In genomic region chr7:25238829-25239623, GRCm38 (mm10) we compare ENCODE assay signal across 8 mouse cellular contexts. TPM values are rescaled to one million over a fixed set of nuclear protein-coding genes. Genes with fewer than 3 reads are reported as not detected.
DNase-seq lines count a peak whose midpoint lies in the region; ATAC-seq and TF ChIP-seq lines count a peak whose summit lies in the region.

No protein-coding gene starts in this region.

- H3K9me3 ChIP-seq in ES-E14 (ENCODE audit: control insufficient read depth, insufficient read depth, low read depth, low read length) = no peaks in the 10 kb centered on the region
- no peaks in the 10 kb centered on the region for H3K9me3 ChIP-seq in forebrain, embryonic 11.5 days (ENCODE audit: control insufficient read depth, low read length)
- no peaks in the 10 kb centered on the region for H3K9me3 ChIP-seq in heart, embryonic 16.5 days (replicated peaks; ENCODE audit: control insufficient read depth, low read length)
- no peaks in the 10 kb centered on the region for H3K9me3 ChIP-seq in lung, embryonic 14.5 days (ENCODE audit: low read depth, low read length)

- in situ Hi-C loops in ES-E14 (cut with MboI; ENCODE audit: low sequenced_read_pairs in 2 of 2, unreplicated experiment in 2 of 2) = no loop called here

- peak overlapping the region; percentile 81 for H3K4me2 ChIP-seq in forebrain, embryonic 11.5 days (ENCODE audit: low read depth, low read length, severe bottlenecking)
- peak overlapping the region; percentile 82 for H3K4me2 ChIP-seq in heart, embryonic 16.5 days (ENCODE audit: low read depth, low read length)
- peak overlapping the region; percentile 84 for H3K4me2 ChIP-seq in lung, embryonic 14.5 days

- peaks cover 22% of the 10 kb centered on the region for H3K36me3 ChIP-seq in ES-E14 (ENCODE audit: control insufficient read depth, insufficient read depth, low read length, poor library complexity, severe bottlenecking)
- peaks cover 3% of the 10 kb centered on the region; the same call in 1 of the 2 replicates for H3K36me3 ChIP-seq in forebrain, embryonic 11.5 days (ENCODE audit: control insufficient read depth, insufficient read depth, low read length)
- H3K36me3 ChIP-seq in heart, embryonic 16.5 days (ENCODE audit: control insufficient read depth, insufficient read depth) = peaks cover 13% of the 10 kb centered on the region
- H3K36me3 ChIP-seq in lung, embryonic 14.5 days (ENCODE audit: insufficient read depth) = peaks cover 39% of the 10 kb centered on the region
- no peaks in the 10 kb centered on the region for H3K36me3 ChIP-seq in thymus, adult 2 months (ENCODE audit: control insufficient read depth, insufficient read depth, low read length)

- H3K4me1 ChIP-seq in ES-E14 (ENCODE audit: control insufficient read depth in 2 of 2, insufficient read depth in 2 of 2, low read length in 2 of 2, poor library complexity in 1 of 2) = peaks cover 4 to 11% of the 10 kb centered on the region in 2 experiments; a peak in 3 of 4 replicates
- H3K4me1 ChIP-seq in forebrain, embryonic 11.5 days (replicated peaks; ENCODE audit: control insufficient read depth, insufficient read depth, low read length) = peaks cover 6% of the 10 kb centered on the region; the same call in 1 of the 2 replicates
- peaks cover 36% of the 10 kb centered on the region for H3K4me1 ChIP-seq in heart, embryonic 16.5 days (ENCODE audit: control insufficient read depth, insufficient read depth, low read length)
- no peaks in the 10 kb centered on the region for H3K4me1 ChIP-seq in lung, embryonic 14.5 days (ENCODE audit: insufficient read depth)
- peaks cover 23% of the 10 kb centered on the region for H3K4me1 ChIP-seq in thymus, adult 2 months (replicated peaks; ENCODE audit: control insufficient read depth, insufficient read depth, low read length)

- peak; percentile 77 for TF ChIP-seq CTCF in lung, embryonic 14.5 days (IDR thresholded peaks at IDR 0.05; ENCODE audit: low read depth)
- TF ChIP-seq CTCF in thymus, adult 2 months (IDR thresholded peaks at IDR 0.05; ENCODE audit: borderline replicate concordance, control insufficient read depth, extremely low read depth, insufficient read depth, low read length, poor library complexity) = peak; percentile 63; the same call in 1 of the 2 replicates

- peak; percentile 6; the same call in 1 of the 2 replicates for ATAC-seq in forebrain, embryonic 11.5 days (replicated peaks; ENCODE audit: low FRiP score)
- ATAC-seq in heart, embryonic 16.5 days (replicated peaks; ENCODE audit: extremely low read depth, insufficient read depth, low FRiP score) = peak; percentile 34; the same call in 1 of the 2 replicates
- ATAC-seq in lung, embryonic 14.5 days (ENCODE audit: insufficient read depth) = peak; percentile 51
- ATAC-seq in neutrophil, adult 5-6 weeks (ENCODE audit: extremely low read depth, insufficient number of reproducible peaks, low FRiP score, poor library complexity, severe bottlenecking) = peak; percentile 72

- peak overlapping the region; percentile 22; the same call in 1 of the 2 replicates for H3K9ac ChIP-seq in ES-E14 (ENCODE audit: insufficient read depth, low read depth, low read length, poor library complexity, severe bottlenecking)
- H3K9ac ChIP-seq in forebrain, embryonic 11.5 days (ENCODE audit: low read length) = peak overlapping the region; percentile 43; the same call in 1 of the 2 replicates
- peak overlapping the region; percentile 48 for H3K9ac ChIP-seq in heart, embryonic 16.5 days (ENCODE audit: low read length)
- H3K9ac ChIP-seq in lung, embryonic 14.5 days = 0 out of 2 replicates have a peak overlapping the region, but pooled peaks have one; percentile 9

- 5% methylated on average over 30 of the region's 30 CpGs for WGBS in forebrain, embryonic 11.5 days
- under 1% methylated on average over 30 of the region's 30 CpGs for WGBS in heart, embryonic 16.5 days
- 3% methylated on average over 30 of the region's 30 CpGs for WGBS in lung, embryonic 14.5 days
- 2% methylated on average over 30 of the region's 30 CpGs for WGBS in thymus, adult 2 months

- peak overlapping the region; percentile 31 to 83 for H3K4me3 ChIP-seq in ES-E14 (ENCODE audit: insufficient read depth in 1 of 2, low read depth in 1 of 2, low read length in 2 of 2, poor library complexity in 1 of 2, severe bottlenecking in 1 of 2)
- peak overlapping the region; percentile 97 for H3K4me3 ChIP-seq in forebrain, embryonic 11.5 days (ENCODE audit: low read depth, low read length)
- H3K4me3 ChIP-seq in heart, embryonic 16.5 days (ENCODE audit: low read length) = peak overlapping the region; percentile 90
- peak overlapping the region; percentile 97 for H3K4me3 ChIP-seq in lung, embryonic 14.5 days (ENCODE audit: low read depth, low read length)
- H3K4me3 ChIP-seq in thymus, adult 2 months (ENCODE audit: control insufficient read depth, insufficient read depth, low read length) = peak overlapping the region; percentile 32

- no peak for DNase-seq in ES-E14 (ENCODE audit: low read depth, low spot score)
- peak; percentile 82 for DNase-seq in c-Kit-positive CD71-positive TER-119-negative erythroid progenitor cells, embryonic 14.5 days (ENCODE audit: low read depth)
- DNase-seq in forebrain, embryonic 11.5 days (ENCODE audit: low spot score) = peak; percentile 85
- DNase-seq in kidney, postnatal 36 days = peak; percentile 88 to 93
- peak; percentile 96 for DNase-seq in lung, embryonic 14.5 days
- peak; percentile 84 for DNase-seq in thymus, adult 2 months

- no peaks in the 10 kb centered on the region for H3K27me3 ChIP-seq in forebrain, embryonic 11.5 days (ENCODE audit: control insufficient read depth, insufficient read depth, low read length)
- no peaks in the 10 kb centered on the region for H3K27me3 ChIP-seq in heart, embryonic 16.5 days (ENCODE audit: control insufficient read depth, insufficient read depth, low read length)
- H3K27me3 ChIP-seq in lung, embryonic 14.5 days (ENCODE audit: insufficient read depth, low read length) = no peaks in the 10 kb centered on the region
- no peaks in the 10 kb centered on the region for H3K27me3 ChIP-seq in thymus, adult 2 months (ENCODE audit: control insufficient read depth, insufficient read depth, low read length)

- TF ChIP-seq POLR2A in thymus, adult 2 months (IDR thresholded peaks at IDR 0.05; ENCODE audit: control insufficient read depth, extremely low read depth, insufficient read depth, low read length, poor library complexity) = peak; percentile 55; the same call in 1 of the 2 replicates

- no peak overlapping the region for H3K27ac ChIP-seq in ES-E14 (ENCODE audit: insufficient read depth, low read depth, low read length, poor library complexity, severe bottlenecking)
- peak overlapping the region; percentile 55; the same call in 1 of the 2 replicates for H3K27ac ChIP-seq in forebrain, embryonic 11.5 days (ENCODE audit: low read depth, low read length)
- peak overlapping the region; percentile 95 for H3K27ac ChIP-seq in heart, embryonic 16.5 days (ENCODE audit: low read length)
- H3K27ac ChIP-seq in lung, embryonic 14.5 days (ENCODE audit: low read depth) = peak overlapping the region; percentile 69
- peak overlapping the region; percentile 59 for H3K27ac ChIP-seq in thymus, adult 2 months (ENCODE audit: control insufficient read depth, insufficient read depth, low read length)

TF ChIP-seq in ES-E14, 5 proteins besides CTCF, POLR2A, EP300 and RAD21:
- TF ChIP-seq CHD2 (IDR thresholded peaks at IDR 0.05; ENCODE audit: low read depth, low read length) (no peak), HCFC1 (IDR thresholded peaks at IDR 0.05; ENCODE audit: borderline replicate concordance, insufficient read depth, low read length) (peak; percentile 92)

RNA-seq across cellular contexts. Expression of gene Gsk3a, which starts 1.4 kb away (rescaled TPM):
- total RNA-seq in ES-E14 (2012; rRNA removed) = 38.2 and 38.5 TPM in 2 replicates
- polyA plus RNA-seq in forebrain, embryonic 11.5 days (2014; fragmentation: Nextera tagmentation; extraction: Ambion mirVana) = 14.0 and 16.6 TPM in 2 replicates
- 6.7 and 6.8 TPM in 2 replicates for polyA plus RNA-seq in heart, embryonic 16.5 days (2015; fragmentation: Nextera tagmentation; extraction: Ambion mirVana)
- polyA plus RNA-seq in lung, embryonic 14.5 days (2014; fragmentation: Nextera tagmentation; extraction: Ambion mirVana) = 14.6 and 14.9 TPM in 2 replicates
- 75.4 and 85.4 TPM in 2 replicates for total RNA-seq in neutrophil, adult 5-6 weeks (2017)
- polyA plus RNA-seq in thymus, adult 2 months (2012; rRNA removed) = 332 and 343 TPM in 2 replicates

RNA-seq across cellular contexts. Expression of gene Erf, which starts 11.5 kb away (rescaled TPM):
- total RNA-seq in ES-E14 (2012; rRNA removed) = 82.2 and 87.1 TPM in 2 replicates
- 14.6 and 17.5 TPM in 2 replicates for polyA plus RNA-seq in forebrain, embryonic 11.5 days (2014; fragmentation: Nextera tagmentation; extraction: Ambion mirVana)
- polyA plus RNA-seq in heart, embryonic 16.5 days (2015; fragmentation: Nextera tagmentation; extraction: Ambion mirVana) = 8.5 and 11.2 TPM in 2 replicates
- 24.5 and 26.6 TPM in 2 replicates for polyA plus RNA-seq in lung, embryonic 14.5 days (2014; fragmentation: Nextera tagmentation; extraction: Ambion mirVana)
- total RNA-seq in neutrophil, adult 5-6 weeks (2017) = 6.4 and 9.7 TPM in 2 replicates
- 59.4 and 60.4 TPM in 2 replicates for polyA plus RNA-seq in thymus, adult 2 months (2012; rRNA removed)

RNA-seq across cellular contexts. Expression of gene Zfp526, which starts 17.8 kb away (rescaled TPM):
- 5.0 and 5.2 TPM in 2 replicates for total RNA-seq in ES-E14 (2012; rRNA removed)
- 3.5 and 3.8 TPM in 2 replicates for polyA plus RNA-seq in forebrain, embryonic 11.5 days (2014; fragmentation: Nextera tagmentation; extraction: Ambion mirVana)
- 2.2 and 2.3 TPM in 2 replicates for polyA plus RNA-seq in heart, embryonic 16.5 days (2015; fragmentation: Nextera tagmentation; extraction: Ambion mirVana)
- polyA plus RNA-seq in lung, embryonic 14.5 days (2014; fragmentation: Nextera tagmentation; extraction: Ambion mirVana) = 3.5 and 3.8 TPM in 2 replicates
- 9.6 and 10.0 TPM in 2 replicates for total RNA-seq in neutrophil, adult 5-6 weeks (2017)
- polyA plus RNA-seq in thymus, adult 2 months (2012; rRNA removed) = 38.2 and 46.5 TPM in 2 replicates

RNA-seq across cellular contexts. Expression of gene Dedd2, which starts 18.6 kb away (rescaled TPM):
- 22.8 and 31.3 TPM in 2 replicates for total RNA-seq in ES-E14 (2012; rRNA removed)
- polyA plus RNA-seq in forebrain, embryonic 11.5 days (2014; fragmentation: Nextera tagmentation; extraction: Ambion mirVana) = 11.2 TPM in 2 replicates
- 8.3 and 8.6 TPM in 2 replicates for polyA plus RNA-seq in heart, embryonic 16.5 days (2015; fragmentation: Nextera tagmentation; extraction: Ambion mirVana)
- 5.2 and 6.7 TPM in 2 replicates for polyA plus RNA-seq in lung, embryonic 14.5 days (2014; fragmentation: Nextera tagmentation; extraction: Ambion mirVana)
- total RNA-seq in neutrophil, adult 5-6 weeks (2017) = 85.2 and 92.0 TPM in 2 replicates
- polyA plus RNA-seq in thymus, adult 2 months (2012; rRNA removed) = 93.6 and 102 TPM in 2 replicates

RNA-seq across cellular contexts. Expression of gene Cic, which starts 28.5 kb away (rescaled TPM):
- total RNA-seq in ES-E14 (2012; rRNA removed) = 68.4 and 72.4 TPM in 2 replicates
- 40.3 and 44.2 TPM in 2 replicates for polyA plus RNA-seq in forebrain, embryonic 11.5 days (2014; fragmentation: Nextera tagmentation; extraction: Ambion mirVana)
- polyA plus RNA-seq in heart, embryonic 16.5 days (2015; fragmentation: Nextera tagmentation; extraction: Ambion mirVana) = 22.7 and 24.7 TPM in 2 replicates
- polyA plus RNA-seq in lung, embryonic 14.5 days (2014; fragmentation: Nextera tagmentation; extraction: Ambion mirVana) = 31.1 and 39.1 TPM in 2 replicates
- 143 and 163 TPM in 2 replicates for total RNA-seq in neutrophil, adult 5-6 weeks (2017)
- 270 and 297 TPM in 2 replicates for polyA plus RNA-seq in thymus, adult 2 months (2012; rRNA removed)

Comparison
In these comparisons a context has a peak if more than half of its experiments do, and no peak if none do; other contexts are left out.
1. H3K4me3 ChIP-seq: peak in every context shown above with its lines; median percentile 97 in forebrain, embryonic 11.5 days; 97 in lung, embryonic 14.5 days; 90 in heart, embryonic 16.5 days; 57 in ES-E14; 32 in thymus, adult 2 months.
2. ATAC-seq: peak in every context shown above with its lines; median percentile 72 in neutrophil, adult 5-6 weeks; 51 in lung, embryonic 14.5 days; 34 in heart, embryonic 16.5 days; 6 in forebrain, embryonic 11.5 days.
3. RNA of gene Gsk3a, which starts 1.4 kb away (polyA plus RNA-seq): 332 to 343 TPM in thymus, adult 2 months; 14.6 to 14.9 TPM in lung, embryonic 14.5 days, 14.0 to 16.6 TPM in forebrain, embryonic 11.5 days and 6.7 to 6.8 TPM in heart, embryonic 16.5 days; every median in the first group is over 10 times any median in the second.
4. Peak in every context shown above with its lines, with median percentiles within 50 percentile points of each other: H3K9ac ChIP-seq and H3K4me2 ChIP-seq.